Mouse (Mus musculus) retina, embryonic 14.5 days (tissue): ENCODE data around the gene Sdc4.
A peak's percentile ranks its signal among the peaks of the same experiment; 100 is the strongest.

Experiments
- DNase-seq: peaks from one replicate; pipeline ENCODE4 v3.0.0-alpha.2; 2015; ENCODE audit warnings: low spot score

Sdc4 gene

GRCm38 (mm10) chr2:164449341-164450042 is 5.8 kb upstream of the Sdc4 start:
- no peak for DNase-seq

- no peak for DNase-seq
Observed at GRCm38 (mm10) chr2:164448921-164449320, 5.2 kb upstream of the Sdc4 start.

- no peak for DNase-seq
Observed at GRCm38 (mm10) chr2:164448140-164448539, 4.5 kb upstream of the Sdc4 start.

- no peak for DNase-seq
Observed at GRCm38 (mm10) chr2:164446086-164446469, 2.4 kb upstream of the Sdc4 start.

GRCm38 (mm10) chr2:164445399-164446085 is 1.9 kb upstream of the Sdc4 start:
- no peak for DNase-seq

- no peak for DNase-seq
Observed at GRCm38 (mm10) chr2:164444701-164445100, 1.0 kb upstream of the Sdc4 start.

GRCm38 (mm10) chr2:164443051-164443437 is 643 bp downstream of the Sdc4 start:
- peak; percentile 89 for DNase-seq

- no peak for DNase-seq
Observed at GRCm38 (mm10) chr2:164442315-164443050, 1.2 kb downstream of the Sdc4 start.

- no peak for DNase-seq
Observed at GRCm38 (mm10) chr2:164441731-164442130, 2.0 kb downstream of the Sdc4 start.

- DNase-seq = no peak
Observed at GRCm38 (mm10) chr2:164441155-164441554, 2.5 kb downstream of the Sdc4 start.

- DNase-seq = no peak
Observed at GRCm38 (mm10) chr2:164440314-164440713, 3.4 kb downstream of the Sdc4 start.

GRCm38 (mm10) chr2:164439001-164439421 is 4.7 kb downstream of the Sdc4 start:
- DNase-seq = no peak

GRCm38 (mm10) chr2:164438257-164438656 is 5.4 kb downstream of the Sdc4 start:
- DNase-seq = no peak

- no peak for DNase-seq
Observed at GRCm38 (mm10) chr2:164437710-164438109, 6.0 kb downstream of the Sdc4 start.

- DNase-seq = no peak
Observed at GRCm38 (mm10) chr2:164436961-164437360, 6.7 kb downstream of the Sdc4 start.

- no peak for DNase-seq
Observed at GRCm38 (mm10) chr2:164436215-164436913, 7.3 kb downstream of the Sdc4 start.

- DNase-seq = no peak
Observed at GRCm38 (mm10) chr2:164435216-164436090, 8.2 kb downstream of the Sdc4 start.

- no peak for DNase-seq
Observed at GRCm38 (mm10) chr2:164434681-164435080, 9.0 kb downstream of the Sdc4 start.

- DNase-seq = no peak
Observed at GRCm38 (mm10) chr2:164433278-164433895, 10.3 kb downstream of the Sdc4 start.

GRCm38 (mm10) chr2:164432541-164433191 is 11.0 kb downstream of the Sdc4 start:
- no peak for DNase-seq
